Mouse (Mus musculus): ENCODE data around the gene Odf4. TPM values are rescaled to one million over a fixed set of nuclear protein-coding genes. Genes with fewer than 3 reads are reported as not detected.

Gene Odf4
- polyA plus RNA-seq, 1 experiment from 2014 or later, result not detected

GRCm38 (mm10) chr11:68897120-68897519, 29.8 kb downstream of the Odf4 start:
- Histone ChIP-seq H3K27ac (ENCODE audit: low read depth, low read length) (no peak overlapping the region), H3K36me3 (ENCODE audit: control insufficient read depth, insufficient read depth, low read length) (no peaks in the 10 kb centered on the region), H3K4me2 (ENCODE audit: low read length) (no peak overlapping the region), H3K9ac (ENCODE audit: low read length) (no peak overlapping the region), H3K4me3 (ENCODE audit: low read depth, low read length) (no peak overlapping the region), H3K9me3 (replicated peaks; ENCODE audit: control insufficient read depth, low read length) (no peaks in the 10 kb centered on the region), H3K4me1 (ENCODE audit: control insufficient read depth, insufficient read depth, low read length) (no peaks in the 10 kb centered on the region), H3K27me3 (replicated peaks; ENCODE audit: control insufficient read depth, insufficient read depth, low read length) (no peaks in the 10 kb centered on the region)
- ATAC-seq, result no peak
- 57% methylated on average over 4 of the region's 4 CpGs for WGBS
- DNase-seq (ENCODE audit: low spot score), result peak; percentile 52

GRCm38 (mm10) chr11:68896247-68896646, 30.6 kb downstream of the Odf4 start:
- Histone ChIP-seq H3K27me3 (replicated peaks; ENCODE audit: control insufficient read depth, insufficient read depth, low read length) (no peaks in the 10 kb centered on the region), H3K4me2 (ENCODE audit: low read length) (no peak overlapping the region), H3K4me3 (ENCODE audit: low read depth, low read length) (no peak overlapping the region), H3K9me3 (replicated peaks; ENCODE audit: control insufficient read depth, low read length) (no peaks in the 10 kb centered on the region), H3K27ac (ENCODE audit: low read depth, low read length) (no peak overlapping the region), H3K9ac (ENCODE audit: low read length) (no peak overlapping the region), H3K4me1 (ENCODE audit: control insufficient read depth, insufficient read depth, low read length) (no peaks in the 10 kb centered on the region), H3K36me3 (ENCODE audit: control insufficient read depth, insufficient read depth, low read length) (no peaks in the 10 kb centered on the region)
- ATAC-seq, result no peak
- DNase-seq (ENCODE audit: low spot score), result no peak
- 94% methylated on average over 5 of the region's 5 CpGs for WGBS

- Histone ChIP-seq H3K27ac (ENCODE audit: low read depth, low read length) (no peak overlapping the region), H3K36me3 (ENCODE audit: control insufficient read depth, insufficient read depth, low read length) (no peaks in the 10 kb centered on the region), H3K9me3 (replicated peaks; ENCODE audit: control insufficient read depth, low read length) (no peaks in the 10 kb centered on the region), H3K9ac (ENCODE audit: low read length) (no peak overlapping the region), H3K4me1 (ENCODE audit: control insufficient read depth, insufficient read depth, low read length) (no peaks in the 10 kb centered on the region), H3K4me2 (ENCODE audit: low read length) (no peak overlapping the region), H3K4me3 (ENCODE audit: low read depth, low read length) (no peak overlapping the region), H3K27me3 (replicated peaks; ENCODE audit: control insufficient read depth, insufficient read depth, low read length) (no peaks in the 10 kb centered on the region)
- 74% methylated on average over 12 of the region's 12 CpGs for WGBS
- ATAC-seq, result no peak
- no peak for DNase-seq (ENCODE audit: low spot score)
Measured at GRCm38 (mm10) chr11:68893911-68894464, 32.9 kb downstream of the Odf4 start.

GRCm38 (mm10) chr11:68892233-68892832, 34.5 kb downstream of the Odf4 start:
- no peaks in the 10 kb centered on the region for H3K9me3 ChIP-seq (replicated peaks; ENCODE audit: control insufficient read depth, low read length)
- 84% methylated on average over 15 of the region's 15 CpGs for WGBS
- ATAC-seq (no peak), DNase-seq (ENCODE audit: low spot score) (no peak)
- no peak overlapping the region for H3K4me3 ChIP-seq (ENCODE audit: low read depth, low read length)
- H3K9ac ChIP-seq (ENCODE audit: low read length), result no peak overlapping the region; the same call in 1 of the 2 replicates
- H3K27ac ChIP-seq (ENCODE audit: low read depth, low read length), result no peak overlapping the region
- H3K27me3 ChIP-seq (replicated peaks; ENCODE audit: control insufficient read depth, insufficient read depth, low read length), result no peaks in the 10 kb centered on the region
- H3K4me1 ChIP-seq (ENCODE audit: control insufficient read depth, insufficient read depth, low read length), result no peaks in the 10 kb centered on the region
- H3K36me3 ChIP-seq (ENCODE audit: control insufficient read depth, insufficient read depth, low read length), result no peaks in the 10 kb centered on the region
- H3K4me2 ChIP-seq (ENCODE audit: low read length), result no peak overlapping the region

- H3K4me1 ChIP-seq (ENCODE audit: control insufficient read depth, insufficient read depth, low read length), result no peaks in the 10 kb centered on the region
- ATAC-seq (no peak), DNase-seq (ENCODE audit: low spot score) (no peak)
- H3K4me2 ChIP-seq (ENCODE audit: low read length), result no peak overlapping the region
- 90% methylated on average over 5 of the region's 5 CpGs for WGBS
- no peaks in the 10 kb centered on the region for H3K36me3 ChIP-seq (ENCODE audit: control insufficient read depth, insufficient read depth, low read length)
- no peaks in the 10 kb centered on the region for H3K27me3 ChIP-seq (replicated peaks; ENCODE audit: control insufficient read depth, insufficient read depth, low read length)
- no peak overlapping the region for H3K9ac ChIP-seq (ENCODE audit: low read length)
- H3K27ac ChIP-seq (ENCODE audit: low read depth, low read length), result no peak overlapping the region
- H3K9me3 ChIP-seq (replicated peaks; ENCODE audit: control insufficient read depth, low read length), result no peaks in the 10 kb centered on the region
- H3K4me3 ChIP-seq (ENCODE audit: low read depth, low read length), result no peak overlapping the region
Measured at GRCm38 (mm10) chr11:68891823-68892222, 35.1 kb downstream of the Odf4 start.

GRCm38 (mm10) chr11:68890625-68891024, 36.3 kb downstream of the Odf4 start:
- no peak overlapping the region for H3K9ac ChIP-seq (ENCODE audit: low read length)
- H3K36me3 ChIP-seq (ENCODE audit: control insufficient read depth, insufficient read depth, low read length), result no peaks in the 10 kb centered on the region
- H3K9me3 ChIP-seq (replicated peaks; ENCODE audit: control insufficient read depth, low read length), result no peaks in the 10 kb centered on the region
- ATAC-seq (no peak), DNase-seq (ENCODE audit: low spot score) (no peak)
- H3K27ac ChIP-seq (ENCODE audit: low read depth, low read length), result no peak overlapping the region
- H3K4me2 ChIP-seq (ENCODE audit: low read length), result no peak overlapping the region
- 52% methylated on average over 2 of the region's 2 CpGs for WGBS
- H3K4me1 ChIP-seq (ENCODE audit: control insufficient read depth, insufficient read depth, low read length), result no peaks in the 10 kb centered on the region
- no peak overlapping the region for H3K4me3 ChIP-seq (ENCODE audit: low read depth, low read length)
- H3K27me3 ChIP-seq (replicated peaks; ENCODE audit: control insufficient read depth, insufficient read depth, low read length), result no peaks in the 10 kb centered on the region

- no peak overlapping the region for H3K9ac ChIP-seq (ENCODE audit: low read length)
- H3K4me2 ChIP-seq (ENCODE audit: low read length), result no peak overlapping the region
- H3K9me3 ChIP-seq (replicated peaks; ENCODE audit: control insufficient read depth, low read length), result no peaks in the 10 kb centered on the region
- WGBS, result 73% methylated on average over 2 of the region's 2 CpGs
- H3K27ac ChIP-seq (ENCODE audit: low read depth, low read length), result no peak overlapping the region
- H3K4me1 ChIP-seq (ENCODE audit: control insufficient read depth, insufficient read depth, low read length), result no peaks in the 10 kb centered on the region
- no peak for DNase-seq (ENCODE audit: low spot score)
- no peaks in the 10 kb centered on the region for H3K36me3 ChIP-seq (ENCODE audit: control insufficient read depth, insufficient read depth, low read length)
- no peak overlapping the region for H3K4me3 ChIP-seq (ENCODE audit: low read depth, low read length)
- H3K27me3 ChIP-seq (replicated peaks; ENCODE audit: control insufficient read depth, insufficient read depth, low read length), result no peaks in the 10 kb centered on the region
- ATAC-seq, result no peak
Measured at GRCm38 (mm10) chr11:68888653-68889052, 38.2 kb downstream of the Odf4 start.

- Histone ChIP-seq H3K9ac (ENCODE audit: low read length) (no peak within 1 kb of the TSS), H3K9me3 (replicated peaks; ENCODE audit: control insufficient read depth, low read length) (no peaks in the 10 kb centered on the region), H3K4me2 (ENCODE audit: low read length) (no peak within 1 kb of the TSS), H3K4me1 (ENCODE audit: control insufficient read depth, insufficient read depth, low read length) (no peaks in the 10 kb centered on the region), H3K36me3 (ENCODE audit: control insufficient read depth, insufficient read depth, low read length) (no peaks in the 10 kb centered on the region), H3K27me3 (replicated peaks; ENCODE audit: control insufficient read depth, insufficient read depth, low read length) (no peaks in the 10 kb centered on the region), H3K27ac (ENCODE audit: low read depth, low read length) (no peak within 1 kb of the TSS), H3K4me3 (ENCODE audit: low read depth, low read length) (no peak within 1 kb of the TSS)
- DNase-seq (ENCODE audit: low spot score) (no peak), ATAC-seq (no peak)
- WGBS, result 45% methylated on average over 6 of the region's 6 CpGs
Measured at GRCm38 (mm10) chr11:68888253-68888652, 38.6 kb downstream of the Odf4 start, which contains the start of gene Rnf222. Gene Rnf222 (plus strand): TSS chr11:68888553.

GRCm38 (mm10) chr11:68886091-68886490, 40.8 kb downstream of the Odf4 start:
- DNase-seq (ENCODE audit: low spot score) (no peak), ATAC-seq (no peak)
- WGBS, result 83% methylated on average over 5 of the region's 5 CpGs
- H3K4me2 ChIP-seq (ENCODE audit: low read length), result no peak overlapping the region
- no peak overlapping the region for H3K9ac ChIP-seq (ENCODE audit: low read length)
- H3K4me1 ChIP-seq (ENCODE audit: control insufficient read depth, insufficient read depth, low read length), result no peaks in the 10 kb centered on the region
- no peaks in the 10 kb centered on the region for H3K36me3 ChIP-seq (ENCODE audit: control insufficient read depth, insufficient read depth, low read length)
- no peaks in the 10 kb centered on the region for H3K9me3 ChIP-seq (replicated peaks; ENCODE audit: control insufficient read depth, low read length)
- no peaks in the 10 kb centered on the region for H3K27me3 ChIP-seq (replicated peaks; ENCODE audit: control insufficient read depth, insufficient read depth, low read length)
- H3K27ac ChIP-seq (ENCODE audit: low read depth, low read length), result no peak overlapping the region
- no peak overlapping the region for H3K4me3 ChIP-seq (ENCODE audit: low read depth, low read length)

Measured in forebrain, embryonic 14.5 days (tissue).